Mouse (Mus musculus): ENCODE data around the gene Slc25a42. TPM values are rescaled to one million over a fixed set of nuclear protein-coding genes. Genes with fewer than 3 reads are reported as not detected.

The Slc25a42 gene
- 7.9 TPM for polyA plus RNA-seq (2017; shearing (Covaris generic))

GRCm38 (mm10) chr8:70212112-70213055 is at the start of gene Slc25a42:
Slc25a42 (minus strand) TSS chr8:70212305.

GRCm38 (mm10) chr8:70234080-70234780 is 22.1 kb upstream of the Slc25a42 start, which contains the start of the genes Sugp2 and Armc6:
Sugp2 (plus strand) TSS chr8:70234226.
Armc6 (minus strand) TSS chr8:70234466.

GRCm38 (mm10) chr8:70172043-70172681 is 39.9 kb downstream of the Slc25a42 start, which contains the start of gene Tmem161a:
Tmem161a (plus strand) TSS chr8:70172356.

GRCm38 (mm10) chr8:70139026-70139857 is 72.9 kb downstream of the Slc25a42 start, which contains the start of the genes Rfxank, Borcs8 and Mef2b:
Rfxank (minus strand) TSS chr8:70139154.
Borcs8 (plus strand) TSS chr8:70139499.
Mef2b (plus strand) TSS chr8:70139711.

Other genes starting within 250 kb of the Slc25a42 start
- gene Gatad2a, start 215.9 kb downstream of the Slc25a42 start, polyA plus RNA-seq (2017; shearing (Covaris generic)), result 116 TPM
- gene Mau2, start 169.6 kb downstream of the Slc25a42 start, polyA plus RNA-seq (2017; shearing (Covaris generic)), result 143 TPM
- gene Sugp1, start 169.5 kb downstream of the Slc25a42 start, polyA plus RNA-seq (2017; shearing (Covaris generic)), result 52.6 TPM
- gene Tm6sf2, start 139.4 kb downstream of the Slc25a42 start, polyA plus RNA-seq (2017; shearing (Covaris generic)), result not detected
- gene Hapln4, start 128.8 kb downstream of the Slc25a42 start, polyA plus RNA-seq (2017; shearing (Covaris generic)), result not detected
- not detected for gene Ncan, start 91.4 kb downstream of the Slc25a42 start, polyA plus RNA-seq (2017; shearing (Covaris generic))
- gene Nr2c2ap, start 81.0 kb downstream of the Slc25a42 start, polyA plus RNA-seq (2017; shearing (Covaris generic)), result 48.4 TPM
- gene Rfxank, start 73.2 kb downstream of the Slc25a42 start, polyA plus RNA-seq (2017; shearing (Covaris generic)), result 21.7 TPM
- 36.2 TPM for gene Borcs8, start 72.8 kb downstream of the Slc25a42 start, polyA plus RNA-seq (2017; shearing (Covaris generic))
- 0.97 TPM for gene Mef2b, start 72.6 kb downstream of the Slc25a42 start, polyA plus RNA-seq (2017; shearing (Covaris generic))
- 45.8 TPM for gene Tmem161a, start 39.9 kb downstream of the Slc25a42 start, polyA plus RNA-seq (2017; shearing (Covaris generic))
- gene Sugp2, start 21.9 kb upstream of the Slc25a42 start, polyA plus RNA-seq (2017; shearing (Covaris generic)), result 36.8 TPM
- gene Armc6, start 22.2 kb upstream of the Slc25a42 start, polyA plus RNA-seq (2017; shearing (Covaris generic)), result 11.5 TPM
- 2.6 TPM for gene Homer3, start 70.5 kb upstream of the Slc25a42 start, polyA plus RNA-seq (2017; shearing (Covaris generic))
- 60.5 TPM for gene Ddx49, start 90.2 kb upstream of the Slc25a42 start, polyA plus RNA-seq (2017; shearing (Covaris generic))
- gene Cope, start 90.2 kb upstream of the Slc25a42 start, polyA plus RNA-seq (2017; shearing (Covaris generic)), result 237 TPM
- gene Cers1, start 103.5 kb upstream of the Slc25a42 start, polyA plus RNA-seq (2017; shearing (Covaris generic)), result not detected
- gene Gdf1, start 117.5 kb upstream of the Slc25a42 start, polyA plus RNA-seq (2017; shearing (Covaris generic)), result 0.44 TPM
- gene Upf1, start 141.0 kb upstream of the Slc25a42 start, polyA plus RNA-seq (2017; shearing (Covaris generic)), result 88.8 TPM
- 2.4 TPM for gene Comp, start 161.3 kb upstream of the Slc25a42 start, polyA plus RNA-seq (2017; shearing (Covaris generic))
- gene Crtc1, start 227.3 kb upstream of the Slc25a42 start, polyA plus RNA-seq (2017; shearing (Covaris generic)), result 12.2 TPM